Mouse (Mus musculus) embryo, embryonic 10 days (tissue): ENCODE measurements around the gene Itgb7.
A peak's percentile ranks its signal among the peaks of the same experiment; 100 is the strongest.

Source experiments
- DNase-seq: peaks from one replicate; pipeline ENCODE4 v3.0.0-alpha.2; 2015; ENCODE audit warnings: low spot score

Itgb7 gene

GRCm38 (mm10) chr15:102231748-102232147, at the start of gene Itgb7:
Gene Itgb7 (minus strand): TSS chr15:102231944.
- no peak for DNase-seq

GRCm38 (mm10) chr15:102280623-102281022, 48.9 kb upstream of the Itgb7 start:
- DNase-seq, result no peak

- no peak for DNase-seq
Measured at GRCm38 (mm10) chr15:102279783-102280520, 48.2 kb upstream of the Itgb7 start.

GRCm38 (mm10) chr15:102279092-102279782, 47.5 kb upstream of the Itgb7 start, which contains the start of gene Mfsd5:
Gene Mfsd5 (plus strand): TSS chr15:102279454.
- DNase-seq, result peak; percentile 93

GRCm38 (mm10) chr15:102278726-102279091, 47.0 kb upstream of the Itgb7 start:
- DNase-seq, result no peak

GRCm38 (mm10) chr15:102273982-102274716, 42.4 kb upstream of the Itgb7 start:
- DNase-seq, result no peak

GRCm38 (mm10) chr15:102271441-102271840, 39.7 kb upstream of the Itgb7 start:
- no peak for DNase-seq

GRCm38 (mm10) chr15:102270274-102270960, 38.7 kb upstream of the Itgb7 start, which contains the start of gene Gm9918:
Gene Gm9918 (plus strand): TSS chr15:102270563.
- peak; percentile 24 for DNase-seq

GRCm38 (mm10) chr15:102265548-102265947, 33.8 kb upstream of the Itgb7 start:
- no peak for DNase-seq

- no peak for DNase-seq
Measured at GRCm38 (mm10) chr15:102263037-102263436, 31.3 kb upstream of the Itgb7 start.

GRCm38 (mm10) chr15:102262582-102262981, 30.8 kb upstream of the Itgb7 start:
- no peak for DNase-seq

- no peak for DNase-seq
Measured at GRCm38 (mm10) chr15:102258581-102259253, 27.0 kb upstream of the Itgb7 start.

- DNase-seq, result peak; percentile 70
Measured at GRCm38 (mm10) chr15:102258076-102258470, 26.3 kb upstream of the Itgb7 start.

GRCm38 (mm10) chr15:102257202-102258075, 25.7 kb upstream of the Itgb7 start, which contains the start of gene Rarg:
Gene Rarg (minus strand): TSS chr15:102257517.
- DNase-seq, result no peak

- no peak for DNase-seq
Measured at GRCm38 (mm10) chr15:102256431-102257201, 24.9 kb upstream of the Itgb7 start.

- no peak for DNase-seq
Measured at GRCm38 (mm10) chr15:102255547-102256255, 24.0 kb upstream of the Itgb7 start.

GRCm38 (mm10) chr15:102250521-102250920, 18.8 kb upstream of the Itgb7 start:
- no peak for DNase-seq

GRCm38 (mm10) chr15:102249967-102250366, 18.2 kb upstream of the Itgb7 start:
- DNase-seq, result no peak

GRCm38 (mm10) chr15:102249251-102249691, 17.5 kb upstream of the Itgb7 start:
- peak; percentile 60 for DNase-seq
